Mouse (Mus musculus) megakaryocyte-erythroid progenitor cell, adult 5-6 weeks (primary cell): ENCODE results near the gene Adam15. TPM values are rescaled to one million over a fixed set of nuclear protein-coding genes. Genes with fewer than 3 reads are reported as not detected.

ENCODE experiments used
- ATAC-seq: replicated peaks from 2 replicates; pipeline ENCODE4 v1.8.0; 2016; ENCODE audit warnings: mild to moderate bottlenecking, inconsistent platforms; ENCODE audit not compliant: severe bottlenecking, poor library complexity, low FRiP score, low TSS enrichment
- total RNA-seq, 2 experiments: library from RNA; stranded (forward) in 1 of 2; stranded (reverse) in 1 of 2; fragments of 200-1000, 215-1000 nt in 1 of 2; fragments of >200 nt in 1 of 2; fragmentation: Nextera tagmentation in 1 of 2; gene quantifications; 2 replicates each; pipeline ENCODE4 v1.2.3; 2014 to 2017

The Adam15 gene
- total RNA-seq, 2 experiments from 2014 or later = 2.3 to 7.4 TPM

- ATAC-seq = 0 out of 2 replicates have a peak, but pooled peaks have one; percentile 26
Measured at GRCm38 (mm10) chr3:89331561-89331960, 18.2 kb downstream of the Adam15 start.

DNA sequence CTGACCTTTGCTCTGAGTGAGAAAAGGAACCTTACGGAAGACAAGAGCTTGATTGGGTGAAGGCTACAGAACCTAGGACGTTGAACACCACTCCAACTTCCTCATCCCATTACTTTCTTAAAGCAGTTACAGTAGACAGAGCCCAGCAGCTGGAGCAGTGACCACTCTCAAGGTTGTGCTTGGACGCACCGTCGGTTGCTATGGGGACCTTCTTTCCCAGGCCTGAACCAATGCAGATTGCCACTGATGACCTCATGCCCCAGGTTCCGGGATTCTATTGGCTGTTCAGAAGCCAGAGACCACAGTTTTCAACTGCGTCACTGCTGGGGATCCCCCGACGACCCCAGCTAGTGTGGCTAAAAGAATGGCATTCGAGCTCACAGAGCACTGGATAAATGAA is 18.8 kb downstream of the Adam15 start:
- ATAC-seq = no peak

GRCm38 (mm10) chr3:89330346-89330745 is 19.4 kb downstream of the Adam15 start:
- ATAC-seq = no peak

GRCm38 (mm10) chr3:89328623-89329022 is 21.2 kb downstream of the Adam15 start:
- ATAC-seq = no peak

DNA sequence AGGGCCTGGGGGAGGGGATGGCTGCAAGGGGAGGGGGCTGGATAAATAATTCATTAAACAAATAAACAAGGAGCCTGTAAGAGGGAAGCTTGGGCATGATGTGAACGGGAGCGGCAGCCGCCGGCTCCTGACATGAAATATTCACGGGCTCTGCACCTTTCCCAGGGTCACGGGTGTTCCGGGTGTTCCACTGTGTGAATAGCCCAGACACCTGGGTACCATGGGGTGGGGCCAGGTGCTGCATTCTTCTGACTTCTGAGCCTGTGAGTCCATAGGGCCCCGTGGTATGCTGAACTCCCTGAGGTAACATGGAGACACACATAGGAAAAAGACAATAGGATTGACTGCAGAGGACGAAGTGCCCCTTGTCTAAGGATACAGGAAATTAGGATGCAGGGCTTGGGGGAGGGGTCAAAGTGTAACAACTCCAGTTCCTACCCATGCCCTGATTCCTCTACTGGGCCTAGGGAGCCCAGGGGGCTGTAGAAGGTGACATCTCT is 22.4 kb downstream of the Adam15 start:
- no peak for ATAC-seq

DNA sequence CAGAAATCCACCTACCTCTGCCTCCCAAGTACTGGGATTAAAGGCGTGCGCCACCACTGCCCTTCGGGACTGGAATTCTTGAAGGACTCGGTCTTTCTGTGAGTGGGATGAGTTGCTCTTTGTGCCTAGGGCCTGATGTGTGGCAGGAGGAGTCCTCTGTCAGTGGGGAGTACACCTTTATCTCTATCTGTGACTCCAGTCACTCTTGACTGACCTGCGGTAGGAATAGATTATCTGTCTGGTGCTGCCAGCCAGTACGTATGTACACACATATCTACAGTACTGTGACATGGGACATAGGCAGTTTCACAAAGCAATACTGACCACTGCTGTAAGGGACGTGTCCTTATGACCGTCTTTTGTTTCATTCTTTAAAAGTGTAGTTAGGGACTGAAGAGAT is 23.9 kb downstream of the Adam15 start:
- peak; percentile 55; the same call in 1 of the 2 replicates for ATAC-seq

- no peak for ATAC-seq
Measured at GRCm38 (mm10) chr3:89322514-89323165, 27.2 kb downstream of the Adam15 start, which contains the start of gene Efna3. Gene Efna3, minus strand, starts transcription at chr3:89322965.

GRCm38 (mm10) chr3:89322131-89322500 is 27.7 kb downstream of the Adam15 start:
- ATAC-seq = no peak

DNA sequence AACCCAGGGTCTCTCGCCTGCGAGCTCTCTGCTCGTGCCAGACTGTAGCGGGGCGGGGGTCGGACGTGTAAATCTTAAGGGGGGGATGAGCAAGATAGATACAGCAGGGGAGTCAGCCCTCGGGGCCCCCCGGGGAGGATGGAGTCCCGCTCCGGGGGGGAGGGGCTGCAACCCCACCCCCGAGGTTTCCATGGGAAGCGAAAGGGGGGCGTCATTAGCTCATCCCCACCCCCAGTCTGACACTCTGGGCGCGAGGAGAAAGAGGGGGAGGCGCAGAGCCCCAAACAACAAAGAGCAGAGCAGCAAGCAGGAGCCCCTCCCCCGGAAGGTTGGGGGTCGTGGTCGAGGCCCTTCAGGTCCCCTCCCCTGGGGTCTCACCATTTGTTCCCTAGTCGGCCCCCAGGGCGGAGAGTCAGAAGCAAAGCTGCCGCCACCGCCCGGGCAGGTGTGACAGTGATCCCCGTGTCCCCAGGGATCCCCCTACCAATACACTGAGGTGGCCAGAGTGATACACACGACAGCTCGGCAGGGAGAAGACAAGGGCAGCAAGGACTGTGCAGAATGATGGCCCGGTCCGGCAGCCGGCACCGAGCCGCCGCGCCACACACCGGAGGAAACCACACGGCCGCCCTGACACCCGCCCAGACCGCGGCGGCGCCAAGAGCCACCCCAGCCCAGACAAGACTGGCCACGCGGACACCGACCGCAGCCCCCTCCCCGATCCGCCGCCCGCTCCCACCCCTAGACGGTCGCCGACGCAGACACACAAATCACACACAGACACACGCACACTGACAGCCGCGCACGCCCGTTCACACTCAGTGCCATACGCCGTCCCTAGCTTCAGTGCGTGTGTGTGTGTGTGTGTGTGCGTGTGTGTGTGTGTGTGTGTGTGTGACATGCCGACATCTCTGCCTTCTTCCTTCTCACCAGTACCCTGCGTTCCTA is 28.3 kb downstream of the Adam15 start:
- ATAC-seq = no peak

GRCm38 (mm10) chr3:89320581-89321182 is 29.1 kb downstream of the Adam15 start:
- ATAC-seq = no peak

DNA sequence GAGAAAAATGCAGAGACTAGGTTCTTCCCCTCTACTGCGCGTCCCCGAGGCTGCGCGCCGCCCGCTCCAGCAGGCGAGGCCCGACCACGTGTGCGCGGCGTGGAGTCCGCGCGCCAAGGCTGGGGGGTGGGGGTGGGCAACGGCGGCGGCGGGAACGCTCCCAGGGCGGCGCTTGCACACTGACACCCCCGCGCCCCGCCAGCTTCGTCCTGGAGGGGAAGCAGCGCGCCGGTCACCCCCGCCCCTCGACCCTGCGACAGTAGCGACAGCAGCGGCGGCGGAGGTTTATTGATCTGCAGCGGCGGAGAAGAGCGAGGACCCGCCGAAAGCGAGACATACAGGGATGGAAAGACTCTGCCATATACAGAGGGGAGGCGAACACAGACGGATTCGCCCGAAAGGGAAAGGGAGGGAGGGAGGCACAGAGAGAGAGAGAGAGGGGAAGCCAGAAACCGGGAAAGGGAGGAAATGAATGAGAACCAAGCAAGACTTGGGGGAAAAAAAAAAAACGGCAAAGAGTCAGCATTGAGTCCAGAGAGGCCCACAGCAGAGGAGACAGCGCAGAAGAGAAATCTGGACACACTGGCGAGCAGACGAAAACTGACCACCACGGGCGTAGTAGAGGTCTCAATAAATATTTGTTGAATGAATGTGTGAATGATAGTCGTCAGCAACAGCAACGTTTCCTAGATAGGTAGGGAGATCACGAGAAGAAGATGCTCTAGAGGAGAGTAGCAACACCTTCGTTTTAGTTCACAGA is 30.0 kb downstream of the Adam15 start:
- no peak for ATAC-seq

DNA sequence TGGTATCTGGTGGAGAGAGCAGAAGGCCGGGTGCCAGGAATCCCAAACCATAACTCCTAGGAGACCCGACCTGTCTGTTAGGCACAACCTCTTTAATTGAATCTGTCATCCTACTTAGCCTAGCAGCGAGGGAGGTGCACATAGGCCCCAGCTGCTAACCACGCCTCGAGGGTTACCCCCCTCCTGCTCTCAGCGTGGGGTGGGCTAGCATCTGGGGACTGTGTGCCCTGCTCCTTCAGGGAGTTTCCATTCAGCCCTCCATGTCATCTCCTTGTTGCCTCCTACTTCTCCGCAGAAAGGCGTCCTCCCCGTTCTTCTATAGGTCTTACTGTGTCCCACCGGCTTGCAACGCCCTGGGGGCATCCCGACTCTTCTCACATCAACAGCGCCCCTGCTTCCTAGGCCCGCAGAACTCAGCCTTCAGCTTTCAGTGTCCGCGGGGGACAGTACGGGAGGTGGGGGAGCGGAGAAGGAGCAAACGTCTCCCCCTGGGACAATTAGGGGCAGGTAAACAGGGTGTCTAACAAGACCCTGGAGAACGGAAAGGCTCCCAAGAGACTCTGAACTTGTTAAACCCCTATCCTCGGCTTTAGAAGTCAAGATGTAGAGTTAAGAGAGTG is 30.7 kb downstream of the Adam15 start:
- ATAC-seq = no peak

- no peak for ATAC-seq
Measured at GRCm38 (mm10) chr3:89318316-89318715, 31.5 kb downstream of the Adam15 start.

- ATAC-seq = no peak
Measured at GRCm38 (mm10) chr3:89317246-89317645, 32.5 kb downstream of the Adam15 start.

- peak; percentile 63 for ATAC-seq
Measured at GRCm38 (mm10) chr3:89316833-89317232, 33.0 kb downstream of the Adam15 start.

DNA sequence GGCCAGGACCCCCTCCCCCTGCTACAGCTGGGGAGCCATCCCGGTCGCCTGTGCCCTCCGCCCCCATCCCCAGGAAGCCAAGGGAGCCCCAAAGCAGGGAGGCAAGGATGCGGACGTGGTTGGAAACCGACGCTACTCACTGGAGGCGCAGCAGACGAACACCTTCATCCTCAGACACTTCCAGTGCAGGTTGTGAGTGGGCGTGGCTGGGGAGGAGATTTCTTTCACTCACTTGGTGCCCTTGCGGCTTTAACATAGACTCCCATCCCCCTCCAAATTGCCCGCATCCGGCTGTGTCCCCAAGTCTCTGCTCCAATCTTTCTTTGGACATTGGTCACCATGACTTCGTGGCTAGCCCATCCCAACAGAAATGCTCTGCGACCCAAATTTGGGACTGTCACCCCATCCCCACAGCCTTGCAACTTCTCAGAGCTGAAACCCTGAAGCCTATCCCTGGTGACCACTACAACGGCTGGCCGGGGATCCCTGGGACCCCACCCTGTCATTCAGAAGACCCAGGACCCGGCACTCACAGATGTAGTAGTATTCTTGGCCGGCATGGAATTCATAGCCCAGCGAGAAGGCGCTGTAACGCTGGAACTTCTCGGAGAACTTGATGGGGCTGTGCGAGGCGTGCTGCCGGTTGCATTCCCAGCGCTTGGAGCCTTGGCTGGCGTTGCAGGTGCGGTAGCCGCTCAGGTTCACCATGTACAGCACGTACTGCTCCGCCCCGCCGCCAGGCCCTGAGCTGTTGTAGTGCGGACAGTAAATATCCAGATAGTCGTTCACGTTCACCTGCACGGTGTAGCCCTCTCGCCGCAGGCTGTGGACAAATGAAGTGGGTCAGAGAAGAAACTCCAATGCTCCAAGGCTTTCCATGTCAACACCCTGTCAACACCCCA is 33.6 kb downstream of the Adam15 start:
- no peak for ATAC-seq

GRCm38 (mm10) chr3:89315195-89315929 is 34.4 kb downstream of the Adam15 start:
- ATAC-seq = peak; percentile 33; the same call in 1 of the 2 replicates
